Mouse (Mus musculus) ovary, postnatal 10 days (tissue): Measurements from ENCODE around the gene Ide.

Source experiments
- DNase-seq: peaks from one replicate; pipeline ENCODE4 v3.0.0; 2022; ENCODE audit warnings: low spot score

Gene Ide

DNA sequence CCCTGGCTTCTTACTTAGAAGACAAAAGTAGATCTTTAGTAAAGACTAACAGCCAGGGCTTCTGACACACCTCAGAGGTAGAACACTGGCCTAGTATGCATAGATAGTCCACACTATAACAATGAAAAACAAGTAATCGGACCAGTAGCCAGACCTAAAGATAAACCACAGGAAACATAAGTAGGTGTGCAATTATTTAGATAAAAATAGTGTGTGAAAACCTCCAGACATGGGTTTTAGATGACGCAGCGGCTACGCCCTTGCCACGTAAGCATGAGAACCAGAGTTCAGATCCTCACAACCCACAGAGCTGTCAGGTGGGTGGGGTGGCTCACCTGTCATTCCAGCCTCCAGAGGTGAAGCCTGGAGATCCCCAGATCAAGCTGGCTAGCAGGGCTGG lies 4.3 kb downstream of the Ide start:
- no peak for DNase-seq

DNA sequence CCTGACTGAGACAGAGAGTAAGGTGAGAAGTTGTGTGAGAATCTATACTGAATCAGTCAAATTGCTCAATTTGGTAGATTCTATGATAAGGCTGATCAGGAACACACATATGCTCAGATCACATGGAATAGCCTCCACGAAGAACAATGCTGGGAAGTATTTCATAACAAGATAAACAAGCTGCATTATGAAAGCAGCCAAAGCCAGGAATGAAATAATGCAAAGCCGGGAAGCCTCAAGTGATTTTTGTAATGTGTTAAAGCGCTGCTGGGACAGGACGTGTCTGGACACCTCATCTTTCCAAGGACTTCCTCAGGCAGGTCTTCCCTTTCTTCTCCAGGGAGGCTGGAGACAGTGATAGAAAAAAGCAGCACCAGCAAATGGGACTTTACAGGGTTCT lies 4.9 kb downstream of the Ide start:
- DNase-seq: no peak

DNA sequence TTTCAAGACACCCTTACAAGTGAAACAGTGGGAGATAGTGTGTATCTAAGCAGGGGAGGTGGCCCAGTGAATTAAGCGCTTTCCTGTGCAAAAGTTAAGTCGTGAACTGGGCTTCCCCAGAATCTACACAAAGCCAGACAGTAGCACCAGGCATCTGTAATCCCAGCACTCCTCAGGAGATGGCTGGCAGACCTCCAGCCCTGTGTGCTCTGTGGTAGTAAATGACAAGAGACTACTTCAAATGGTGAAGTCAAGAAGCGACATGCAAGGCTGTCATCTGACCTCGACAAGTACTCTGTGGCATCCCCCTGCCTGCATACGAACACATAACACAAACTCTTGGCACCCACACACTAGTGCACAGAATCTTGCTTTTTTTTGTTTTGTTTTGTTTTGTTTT lies 10.4 kb downstream of the Ide start:
- no peak for DNase-seq

DNA sequence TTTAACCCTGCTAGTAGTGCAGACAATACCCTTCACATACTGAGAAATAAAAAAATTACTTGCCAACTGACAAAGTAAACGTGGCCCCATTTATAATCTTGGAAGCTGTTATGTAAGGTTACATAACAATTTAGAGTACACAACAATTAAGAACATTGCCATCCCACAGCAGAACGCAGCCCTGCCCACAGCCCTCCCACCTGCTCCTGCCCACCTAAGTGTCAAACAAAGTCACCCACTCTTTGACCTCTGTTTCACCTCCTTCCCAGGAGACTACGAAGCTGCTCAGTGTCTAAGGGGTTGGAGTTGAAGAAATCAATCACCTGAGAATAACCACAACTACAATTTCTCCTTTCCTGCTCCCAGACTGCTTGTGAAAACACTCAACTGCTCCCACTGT lies 14.1 kb downstream of the Ide start:
- no peak for DNase-seq

DNA sequence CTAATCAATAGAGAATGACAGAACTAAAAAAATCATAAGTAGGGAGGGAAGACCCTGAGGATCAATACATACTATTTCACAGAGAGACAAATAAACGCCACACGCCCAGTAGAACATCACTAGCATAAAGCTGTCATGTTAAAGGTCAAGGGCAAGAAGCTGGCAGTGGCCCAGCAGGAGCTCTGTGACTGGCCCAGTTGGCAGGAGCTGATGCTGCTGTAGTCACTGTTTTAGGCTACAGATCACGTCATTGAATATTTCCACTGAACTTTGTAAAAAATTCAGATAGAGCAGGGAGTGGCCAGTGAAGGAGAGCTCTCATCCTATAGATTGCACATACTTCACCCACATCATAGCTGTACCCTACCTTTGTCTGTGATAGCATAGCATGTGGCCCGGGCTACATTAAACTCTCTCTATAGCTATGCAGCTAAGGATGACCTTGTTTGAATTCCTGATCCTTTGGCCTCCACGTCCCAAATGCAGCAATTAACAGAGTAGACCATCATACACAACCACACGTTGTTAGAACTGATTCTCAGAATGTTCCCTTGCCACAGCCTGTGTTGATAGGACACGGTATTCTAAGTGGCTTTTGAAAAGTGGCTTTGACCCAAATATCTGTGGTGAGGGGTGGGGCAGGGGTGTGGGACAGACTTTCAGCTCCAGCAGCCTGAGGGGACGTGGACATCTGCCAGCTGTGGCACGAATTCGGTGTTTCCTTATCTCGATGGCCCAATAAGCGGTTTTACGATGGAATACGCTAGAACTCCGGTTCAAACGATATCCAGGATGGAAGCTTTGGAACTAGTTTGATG lies 16.6 kb downstream of the Ide start:
- DNase-seq: no peak

DNA sequence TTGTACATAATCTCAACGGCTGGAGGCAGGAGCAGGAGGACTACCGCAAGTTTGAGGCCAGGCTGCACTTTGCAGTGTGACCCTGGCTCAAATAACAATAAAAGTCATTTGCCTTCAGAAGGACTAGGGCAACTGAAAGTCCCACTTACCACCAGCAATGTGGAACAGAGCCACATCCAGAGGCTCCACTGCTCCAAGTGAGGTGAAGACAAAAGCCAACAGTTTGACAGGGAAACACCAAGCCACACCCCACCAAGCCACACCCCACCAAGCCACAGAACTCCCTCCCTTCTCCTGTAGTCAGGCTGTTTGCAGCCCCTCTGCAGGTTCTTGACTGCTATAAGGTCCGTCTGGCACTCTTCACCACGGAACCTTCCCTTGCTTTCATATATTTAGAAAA lies 20.3 kb downstream of the Ide start:
- no peak for DNase-seq

DNA sequence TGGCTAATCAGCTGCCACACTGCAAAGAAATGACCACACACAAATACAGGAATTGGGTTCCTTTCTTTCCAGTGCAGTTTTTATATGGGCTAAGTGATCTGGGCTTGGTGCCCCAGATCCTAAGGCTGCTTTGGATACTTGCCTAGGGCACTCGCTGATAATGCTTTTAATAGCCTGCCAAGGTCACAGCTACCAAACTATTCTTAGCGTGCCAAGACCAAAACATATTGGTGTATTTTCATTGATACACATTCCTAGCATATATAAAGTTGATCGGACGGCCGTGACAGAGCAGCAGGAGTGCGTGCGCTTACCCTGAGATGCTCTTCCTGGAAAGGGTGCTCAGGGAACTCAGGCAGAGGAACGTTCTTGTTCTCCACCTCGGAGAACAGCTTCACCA lies 22.6 kb downstream of the Ide start:
- no peak for DNase-seq

DNA sequence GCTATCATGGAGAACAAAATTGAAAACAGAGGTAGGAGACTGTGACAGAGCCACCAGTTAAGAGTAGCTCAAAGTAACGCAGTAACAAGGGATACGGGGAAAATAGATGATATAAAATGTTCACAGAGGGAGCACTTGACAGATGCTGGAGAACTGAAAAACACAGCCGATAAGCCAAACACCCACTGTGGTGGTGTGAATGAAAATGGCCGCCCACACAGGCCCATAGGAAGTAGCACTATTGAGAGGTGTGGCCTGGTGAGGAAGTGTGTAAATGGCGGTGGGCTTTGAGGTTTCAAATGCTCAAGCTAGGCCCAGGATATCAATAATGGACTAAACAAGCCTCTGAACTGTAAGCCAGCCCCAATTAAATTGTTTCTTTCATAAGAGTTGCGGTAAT lies 26.2 kb downstream of the Ide start:
- no peak for DNase-seq

DNA sequence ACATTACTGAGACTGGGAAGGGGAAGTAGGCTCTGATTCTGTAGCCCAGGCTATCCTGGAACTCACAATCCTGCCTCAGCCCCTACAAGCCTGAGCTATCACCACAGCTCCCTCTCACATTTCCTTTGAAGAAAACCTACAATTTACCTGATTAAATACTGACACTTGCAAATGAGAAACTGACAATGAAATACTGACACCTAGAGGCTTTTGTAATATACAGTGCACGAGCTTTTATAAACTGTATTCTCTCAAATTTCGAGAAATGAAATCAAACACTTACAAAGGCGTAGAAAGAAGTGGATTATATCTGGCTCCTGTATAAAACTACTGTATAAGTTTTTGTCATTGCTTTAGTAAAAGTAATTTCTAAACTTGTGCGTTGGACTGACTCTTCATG lies 27.5 kb downstream of the Ide start:
- DNase-seq: no peak

DNA sequence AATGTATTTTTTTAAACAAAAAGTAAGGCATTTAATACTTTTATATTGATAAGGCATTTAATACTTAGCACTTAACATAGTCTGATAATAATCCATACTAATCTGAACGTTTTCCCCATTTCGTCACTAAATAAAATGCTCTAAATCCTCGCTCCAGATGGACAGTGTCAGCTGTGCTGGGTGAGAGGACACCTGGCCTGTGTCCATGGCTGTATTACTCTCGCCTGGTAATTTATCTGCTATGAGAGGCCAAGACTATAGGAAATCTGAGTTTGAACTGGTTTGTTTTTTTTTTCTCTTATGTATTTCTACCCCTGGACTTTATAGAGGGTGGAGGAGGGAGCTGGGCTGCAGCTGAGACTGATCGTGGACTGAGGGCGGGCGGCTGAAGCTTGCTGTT lies 28.7 kb downstream of the Ide start:
- DNase-seq: no peak

DNA sequence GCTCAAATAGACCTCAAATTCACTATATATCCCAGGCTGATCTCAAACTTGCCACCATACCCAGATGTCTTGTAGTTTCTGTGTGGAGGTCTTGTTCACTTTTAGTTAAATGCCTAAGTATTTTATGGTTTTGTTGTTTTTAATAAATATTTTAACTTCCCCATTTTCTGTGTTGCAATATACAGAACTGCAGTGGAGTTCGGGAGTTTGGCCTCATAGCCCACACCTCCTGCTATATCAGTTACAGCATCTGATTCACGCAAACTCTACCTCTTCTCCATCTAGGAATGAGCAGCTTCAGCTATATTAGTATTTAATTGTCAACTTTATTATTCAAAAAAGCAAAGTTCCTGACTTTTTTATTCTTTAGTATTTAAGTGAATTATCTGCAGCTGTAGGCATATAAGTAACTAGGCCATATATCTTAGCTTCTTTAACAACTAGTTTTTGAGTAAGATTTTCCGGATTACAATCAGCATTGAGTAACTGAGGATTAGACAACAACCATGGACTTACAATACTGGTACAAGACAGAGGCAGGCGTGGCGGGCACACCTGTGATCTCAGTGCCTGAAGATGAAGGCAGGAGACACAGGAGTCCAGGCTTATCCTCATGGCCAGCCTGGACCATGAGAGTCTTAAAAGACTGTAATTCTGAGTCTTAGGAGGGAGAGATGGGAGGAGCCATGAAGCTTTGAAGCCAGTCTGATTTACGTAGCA lies 29.7 kb downstream of the Ide start:
- DNase-seq: no peak

DNA sequence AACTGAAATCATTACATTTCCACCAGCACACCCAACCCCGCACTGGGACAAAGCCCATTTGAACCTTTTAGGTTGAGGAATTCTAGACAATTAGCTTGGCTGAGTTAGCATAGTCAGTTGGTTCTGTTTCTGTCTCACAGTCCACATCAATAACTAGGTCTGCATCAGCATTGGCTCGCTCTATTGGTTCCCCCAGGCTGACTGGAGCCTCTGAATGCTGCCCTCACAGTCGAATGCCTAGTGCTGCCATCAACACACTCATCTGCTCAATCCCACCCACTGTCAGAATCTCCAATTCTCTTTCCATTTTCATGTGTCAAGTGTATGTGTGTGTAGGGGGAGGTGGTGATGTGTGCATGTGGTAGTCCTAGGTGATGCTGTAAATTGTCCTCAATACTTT lies 31.5 kb downstream of the Ide start:
- no peak for DNase-seq

DNA sequence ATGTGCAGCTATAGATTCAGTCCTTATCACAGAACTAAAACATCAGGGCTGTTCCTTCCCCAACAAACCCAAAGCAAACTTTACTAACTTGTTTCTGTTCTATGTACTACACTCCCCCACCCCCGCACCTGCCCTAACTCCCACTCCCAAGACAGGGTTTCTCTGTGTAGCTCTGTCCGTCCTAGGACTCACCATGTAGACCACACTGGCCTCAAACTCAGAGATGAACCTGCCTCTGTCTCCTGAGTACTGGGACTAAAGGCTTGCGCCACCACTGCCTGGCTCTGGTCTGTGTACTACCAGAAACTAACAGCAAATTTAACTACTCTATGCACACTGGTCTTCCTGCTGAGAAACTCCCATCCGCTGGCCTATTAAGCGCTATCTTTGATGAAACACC lies 32.8 kb downstream of the Ide start:
- no peak for DNase-seq

DNA sequence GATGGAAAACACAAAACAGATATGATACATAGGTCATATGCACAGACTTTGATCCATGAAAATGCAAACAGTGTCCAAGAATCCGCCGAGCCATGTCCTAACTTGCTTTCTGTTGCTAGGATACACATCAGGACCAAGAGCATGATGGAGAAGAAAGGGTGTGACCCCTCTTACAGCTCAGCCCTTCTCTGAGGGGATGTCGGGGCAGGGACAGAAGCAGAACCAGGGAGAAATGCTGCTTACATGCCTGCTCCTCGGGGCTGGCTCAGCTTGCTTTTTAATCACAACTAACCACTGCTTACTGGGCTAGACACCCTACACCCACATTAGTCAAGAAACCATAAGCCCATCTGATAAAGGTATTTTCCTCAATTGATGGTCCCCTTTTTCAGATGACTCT lies 33.6 kb downstream of the Ide start:
- DNase-seq: no peak

DNA sequence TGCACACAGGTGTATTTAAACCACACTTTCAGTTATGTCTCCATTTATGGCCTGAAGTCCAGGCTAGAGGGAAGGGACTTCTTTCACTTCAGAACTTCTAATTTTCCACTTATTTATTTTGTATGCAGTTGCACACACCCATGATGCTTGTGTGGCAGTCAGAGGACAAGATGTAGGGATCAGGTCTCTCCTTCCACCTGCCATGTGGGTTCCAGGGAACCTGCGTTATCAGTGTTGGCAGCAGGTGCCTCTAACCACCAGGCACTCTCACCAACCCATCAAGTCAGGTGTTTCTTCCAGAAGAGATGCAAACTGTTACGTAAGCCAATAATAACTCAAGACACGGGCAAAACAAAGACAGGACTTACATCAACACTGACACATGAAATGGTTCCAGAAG lies 35.9 kb downstream of the Ide start:
- DNase-seq: no peak

DNA sequence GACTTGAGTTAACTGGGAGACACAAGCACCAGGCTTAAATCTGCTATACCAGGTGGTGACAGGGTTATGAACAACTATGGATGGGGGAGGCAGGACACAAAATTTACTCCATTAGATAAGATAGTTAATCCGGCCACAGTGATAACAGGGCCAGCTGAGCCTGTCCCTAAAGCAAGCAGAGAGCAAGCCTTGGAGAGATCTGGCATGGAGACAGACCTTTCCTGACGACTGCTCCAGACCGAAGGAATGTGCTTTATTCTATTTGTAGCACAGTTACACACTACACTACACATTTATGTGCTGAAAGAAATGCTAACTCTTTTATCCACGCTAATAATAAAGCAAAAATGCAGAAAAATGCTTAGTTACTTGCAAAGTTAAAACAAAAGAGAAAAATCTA lies 46.0 kb downstream of the Ide start:
- no peak for DNase-seq

DNA sequence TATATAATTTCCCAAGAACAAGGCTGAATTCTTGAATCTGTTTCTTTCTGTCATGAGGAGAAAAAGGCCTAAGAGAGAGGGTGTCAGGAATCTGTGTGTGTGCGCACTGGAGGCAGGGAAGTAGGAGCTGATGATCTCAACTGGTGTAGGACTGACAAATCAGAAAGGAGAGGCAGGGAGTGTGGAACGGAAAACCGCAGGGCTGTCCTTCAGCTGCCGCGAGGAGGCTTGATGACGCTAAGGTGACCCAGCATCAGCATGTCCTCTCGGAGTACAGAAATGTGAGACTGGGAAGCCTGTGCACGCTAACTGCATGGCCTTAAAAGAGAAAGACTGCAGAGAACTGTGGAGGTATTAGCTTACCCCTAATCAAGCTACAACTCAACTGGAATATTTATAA lies 46.7 kb downstream of the Ide start:
- no peak for DNase-seq

DNA sequence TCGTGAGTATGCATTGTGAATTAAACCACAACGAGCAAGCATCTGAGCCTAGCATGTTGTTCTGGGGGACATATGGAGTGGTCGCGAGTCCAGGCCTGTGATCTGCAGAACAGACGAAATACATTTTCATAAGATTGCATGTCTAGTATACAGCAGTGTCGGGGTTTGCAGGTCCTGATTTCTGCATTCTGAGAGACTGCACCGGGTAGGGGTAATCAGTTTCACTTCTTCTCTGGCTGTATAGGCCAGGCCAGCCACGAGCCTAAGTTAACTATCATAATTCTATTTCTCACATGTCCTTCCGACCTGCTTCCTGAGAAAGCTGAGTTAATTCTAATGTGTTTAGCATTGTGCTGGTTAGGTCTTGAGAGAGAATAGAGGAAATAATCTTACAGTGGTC lies 52.9 kb downstream of the Ide start:
- no peak for DNase-seq

DNA sequence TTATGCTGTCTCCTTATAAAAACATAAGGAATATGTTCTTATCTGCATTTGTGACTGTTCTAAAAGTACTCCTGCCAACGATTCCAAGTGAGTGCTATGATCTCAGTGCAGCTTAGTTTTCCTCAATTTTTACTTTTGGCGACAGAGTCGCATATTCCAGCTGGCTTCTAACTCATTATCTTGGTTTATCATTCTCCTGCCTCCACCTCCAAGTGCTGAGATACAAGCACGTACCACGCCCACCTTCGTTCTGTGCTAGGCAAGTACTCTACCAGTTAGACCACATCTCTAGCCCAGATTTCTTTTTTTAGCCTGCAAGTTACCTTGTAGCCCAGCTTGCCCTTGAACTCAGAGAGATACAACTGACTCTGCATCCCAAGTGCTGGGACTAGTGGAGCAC lies 54.5 kb downstream of the Ide start:
- no peak for DNase-seq

DNA sequence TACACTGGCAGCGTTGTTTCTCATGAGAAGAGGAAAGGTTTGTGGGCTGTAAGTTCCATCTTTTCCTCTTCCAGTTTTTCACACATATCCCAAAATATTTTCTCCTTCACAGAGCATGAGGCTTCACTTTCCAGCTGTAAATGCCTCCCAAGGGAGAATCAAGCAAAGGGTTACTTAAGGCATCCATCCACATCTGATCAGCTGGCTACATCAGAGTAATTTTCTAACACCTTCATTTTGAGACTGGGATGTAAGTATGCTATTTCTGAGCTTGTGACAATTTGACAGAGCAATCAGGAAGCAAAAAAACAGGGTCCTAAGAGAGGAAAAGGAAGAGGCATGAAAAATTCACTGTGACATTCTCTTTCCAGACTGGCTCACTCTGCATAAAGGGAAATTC lies 55.9 kb downstream of the Ide start:
- DNase-seq: no peak

DNA sequence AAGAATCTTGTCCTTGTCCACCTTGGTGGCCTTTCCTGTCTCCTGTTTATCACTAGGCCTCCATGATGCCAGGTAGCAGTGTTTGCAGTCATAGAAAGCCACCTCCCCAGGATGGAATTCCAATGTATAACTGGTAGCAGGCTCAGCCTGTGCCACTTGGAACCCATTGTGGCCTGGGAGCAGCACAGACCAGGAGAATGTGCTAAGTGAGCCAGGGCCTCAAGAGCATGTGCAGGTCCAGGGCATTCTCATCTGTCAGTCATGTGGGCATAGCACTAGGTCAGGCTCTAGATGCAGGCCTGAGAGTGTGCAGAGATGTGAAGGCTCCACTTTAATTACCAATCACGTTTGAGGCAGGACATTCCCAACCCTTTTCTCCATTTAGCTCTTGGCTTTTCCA lies 58.5 kb downstream of the Ide start:
- DNase-seq: no peak

DNA sequence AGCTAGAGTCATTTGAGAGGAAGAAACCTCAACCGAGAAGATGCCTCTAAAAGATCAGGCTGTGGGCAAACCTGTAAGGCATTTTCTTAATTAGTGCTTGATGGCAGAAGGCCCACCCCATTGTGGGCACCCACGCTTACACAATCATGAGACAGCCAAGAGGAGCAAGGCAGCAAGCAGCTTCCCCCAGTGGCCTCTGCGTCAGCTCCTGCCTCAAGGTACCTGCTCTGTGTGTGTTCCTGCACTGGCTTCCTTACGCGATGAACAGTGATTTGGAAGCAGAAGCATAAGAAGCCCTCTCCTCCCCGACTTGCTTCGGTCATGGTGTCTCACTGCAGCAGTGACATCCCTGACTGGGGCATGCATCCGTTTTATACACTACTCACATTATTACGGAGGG lies 62.1 kb downstream of the Ide start:
- no peak for DNase-seq

DNA sequence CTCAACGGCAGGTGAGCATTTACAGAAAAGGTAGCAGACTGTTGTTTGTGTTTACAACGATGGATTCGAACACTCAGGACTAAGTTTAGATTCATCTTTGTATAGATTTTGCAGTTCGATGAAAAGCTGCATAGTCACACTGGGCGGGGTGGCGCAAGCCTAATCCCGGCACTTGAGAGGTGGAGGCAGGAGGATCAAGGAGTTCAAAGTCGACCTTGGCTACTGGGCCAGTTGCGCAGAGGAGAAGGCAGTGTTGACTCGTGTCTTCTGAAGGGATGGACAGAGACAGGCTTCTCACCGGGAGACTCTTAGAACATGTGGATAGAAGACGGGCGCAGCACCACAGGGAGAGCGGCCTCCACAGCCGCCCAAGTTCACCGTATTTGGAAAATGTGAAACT lies 68.5 kb downstream of the Ide start:
- DNase-seq: no peak
